ENCODE assay signal across 8 mouse cellular contexts in the genomic region with DNA sequence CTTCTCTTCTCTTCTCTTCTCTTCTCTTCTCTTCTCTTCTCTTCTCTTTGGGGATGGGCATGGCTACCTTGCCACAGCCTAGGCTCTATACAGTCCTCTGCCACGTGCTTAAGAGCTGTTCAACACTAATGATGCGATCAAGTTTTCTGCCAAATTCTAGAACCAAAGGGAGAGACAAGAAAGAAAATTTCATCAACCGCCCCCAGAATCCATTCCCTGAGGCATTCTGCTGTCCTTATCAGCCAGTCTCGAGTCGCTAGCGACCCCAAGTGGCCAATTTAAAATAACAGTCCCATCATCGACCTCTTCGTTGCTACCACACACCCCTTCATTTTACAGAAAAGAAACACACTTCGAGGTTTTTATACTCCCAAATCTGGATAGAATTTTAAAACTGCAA.
DNase-seq lines count a peak whose midpoint lies in the region; ATAC-seq and TF ChIP-seq lines count a peak whose summit lies in the region.

No protein-coding gene starts in this region.

- peak; percentile 89 for ATAC-seq in forebrain, embryonic 16.5 days
- no peak for ATAC-seq in liver, embryonic 14.5 days (ENCODE audit: insufficient read depth)

- no peak for TF ChIP-seq EP300 in liver, embryonic 14.5 days (IDR thresholded peaks at IDR 0.05; ENCODE audit: low read depth)

- no peak for TF ChIP-seq POLR2A in olfactory bulb, adult 2 months (IDR thresholded peaks at IDR 0.05; ENCODE audit: insufficient read depth, low read depth, low read length)

- peak; percentile 47 for TF ChIP-seq CTCF in liver, embryonic 14.5 days (IDR thresholded peaks at IDR 0.05; ENCODE audit: low read depth)
- peak; percentile 32; the same call in 1 of the 2 replicates for TF ChIP-seq CTCF in olfactory bulb, adult 2 months (IDR thresholded peaks at IDR 0.05; ENCODE audit: insufficient read depth, low read depth, low read length)

- peak overlapping the region; percentile 5 for H3K4me3 ChIP-seq in forebrain, embryonic 16.5 days (replicated peaks; ENCODE audit: low read length)
- H3K4me3 ChIP-seq in liver, embryonic 14.5 days (ENCODE audit: insufficient read depth in 1 of 2, low read depth in 2 of 2, low read length in 2 of 2): no peak overlapping the region
- H3K4me3 ChIP-seq in olfactory bulb, adult 2 months (ENCODE audit: insufficient read depth, low read depth, low read length): no peak overlapping the region

- peak overlapping the region; percentile 56 for H3K4me2 ChIP-seq in forebrain, embryonic 16.5 days (ENCODE audit: low read length)
- H3K4me2 ChIP-seq in liver, embryonic 14.5 days (ENCODE audit: low read depth): no peak overlapping the region

- H3K4me1 ChIP-seq in forebrain, embryonic 16.5 days (replicated peaks; ENCODE audit: control insufficient read depth, insufficient read depth, low read length): peaks cover 7% of the 10 kb centered on the region; the same call in 1 of the 2 replicates
- H3K4me1 ChIP-seq in liver, embryonic 14.5 days (replicated peaks; ENCODE audit: control insufficient read depth in 2 of 2, insufficient read depth in 2 of 2, low read length in 1 of 2): no peaks in the 10 kb centered on the region
- H3K4me1 ChIP-seq in olfactory bulb, adult 2 months (ENCODE audit: control insufficient read depth, insufficient read depth, low read length): no peaks in the 10 kb centered on the region

- no peaks in the 10 kb centered on the region for H3K9me3 ChIP-seq in forebrain, embryonic 16.5 days (ENCODE audit: control insufficient read depth, low read length)
- no peaks in the 10 kb centered on the region for H3K9me3 ChIP-seq in liver, embryonic 14.5 days (ENCODE audit: control insufficient read depth, low read length)

- no peaks in the 10 kb centered on the region for H3K36me3 ChIP-seq in forebrain, embryonic 16.5 days (ENCODE audit: control insufficient read depth, insufficient read depth)
- H3K36me3 ChIP-seq in liver, embryonic 14.5 days (replicated peaks; ENCODE audit: control insufficient read depth, insufficient read depth, low read depth): no peaks in the 10 kb centered on the region

- under 1% methylated on average over 9 of the region's 9 CpGs for WGBS in forebrain, embryonic 16.5 days
- 2% methylated on average over 9 of the region's 9 CpGs for WGBS in large intestine, adult 2 months
- 2% methylated on average over 9 of the region's 9 CpGs for WGBS in liver, embryonic 14.5 days (ENCODE audit: insufficient replicate concordance)
- WGBS in olfactory bulb, adult 2 months: 1% methylated on average over 9 of the region's 9 CpGs

- no peaks in the 10 kb centered on the region for H3K27me3 ChIP-seq in forebrain, embryonic 16.5 days (replicated peaks; ENCODE audit: control insufficient read depth, insufficient read depth, low read length)
- H3K27me3 ChIP-seq in liver, embryonic 14.5 days (ENCODE audit: control insufficient read depth, insufficient read depth, low read length): no peaks in the 10 kb centered on the region

- H3K27ac ChIP-seq in forebrain, embryonic 16.5 days (ENCODE audit: low read length): no peak overlapping the region
- no peak overlapping the region for H3K27ac ChIP-seq in liver, embryonic 14.5 days
- H3K27ac ChIP-seq in olfactory bulb, adult 2 months (ENCODE audit: insufficient read depth, low read depth, low read length): no peak overlapping the region

- intact Hi-C loops in heart, postnatal 14 days (cut with DNase I): loop anchor here (1.0 to 5.0 kb wide), 3 partner anchors 124 to 974 kb away; no protein-coding TSS in a partner anchor

- DNase-seq in MEL-GATA-1-ER (ENCODE audit: extremely low read depth, low read depth): peak; percentile 53
- DNase-seq in cerebellum, adult 11-12 months: peak; percentile 8
- peak; percentile 77 to 87 for DNase-seq in heart, postnatal 14 days
- DNase-seq in large intestine, adult 2 months (ENCODE audit: low read depth, low spot score): peak; percentile 33
- DNase-seq in liver, embryonic 14.5 days (ENCODE audit: low read depth in 3 of 3, low spot score in 3 of 3): peak in 1 of 3 experiments; percentile 1
- DNase-seq in urinary bladder, postnatal 36 days (ENCODE audit: low spot score in 2 of 2): peak; percentile 67 to 70

- H3K9ac ChIP-seq in forebrain, embryonic 16.5 days (replicated peaks; ENCODE audit: low read depth, low read length): no peak overlapping the region
- no peak overlapping the region for H3K9ac ChIP-seq in liver, embryonic 14.5 days (replicated peaks)
